Mouse (Mus musculus): Measurements from ENCODE around the gene Slc25a45. TPM values are rescaled to one million over a fixed set of nuclear protein-coding genes. Genes with fewer than 3 reads are reported as not detected.

The Slc25a45 gene
- polyA plus RNA-seq, 1 experiment = 2.3 TPM

GRCm38 (mm10) chr19:5922119-5922942, 44.7 kb downstream of the Slc25a45 start:
- Histone ChIP-seq H3K27ac (replicated peaks; ENCODE audit: low read depth, low read length) (peak overlapping the region; percentile 81), H3K4me3 (ENCODE audit: insufficient read depth, low read depth, low read length) (peak overlapping the region; percentile 76), H3K4me1 (ENCODE audit: control insufficient read depth, insufficient read depth, insufficient read length, low read length) (peaks cover 8% of the 10 kb centered on the region)

GRCm38 (mm10) chr19:5922963-5923362, 45.4 kb downstream of the Slc25a45 start:
- H3K4me1 ChIP-seq (ENCODE audit: control insufficient read depth, insufficient read depth, insufficient read length, low read length) = peaks cover 11% of the 10 kb centered on the region
- H3K4me3 ChIP-seq (ENCODE audit: insufficient read depth, low read depth, low read length) = peak overlapping the region; percentile 76
- peak overlapping the region; percentile 81; the same call in 1 of the 2 replicates for H3K27ac ChIP-seq (replicated peaks; ENCODE audit: low read depth, low read length)

GRCm38 (mm10) chr19:5923990-5924712, 46.5 kb downstream of the Slc25a45 start:
- Histone ChIP-seq H3K27ac (replicated peaks; ENCODE audit: low read depth, low read length) (peak overlapping the region; percentile 87), H3K4me3 (ENCODE audit: insufficient read depth, low read depth, low read length) (peak overlapping the region; percentile 76), H3K4me1 (ENCODE audit: control insufficient read depth, insufficient read depth, insufficient read length, low read length) (peaks cover 18% of the 10 kb centered on the region)

- Histone ChIP-seq H3K27ac (replicated peaks; ENCODE audit: low read depth, low read length) (peak within 1 kb of the TSS; percentile 89), H3K4me1 (ENCODE audit: control insufficient read depth, insufficient read depth, insufficient read length, low read length) (peaks cover 21% of the 10 kb centered on the region), H3K4me3 (ENCODE audit: insufficient read depth, low read depth, low read length) (peak within 1 kb of the TSS; percentile 76)
These were observed 47.1 kb downstream of the Slc25a45 start, which contains the start of gene Cdc42ep2 for GRCm38 (mm10) chr19:5924713-5925093. Gene Cdc42ep2 (minus strand): TSS chr19:5924816.

GRCm38 (mm10) chr19:5925311-5925855, 47.8 kb downstream of the Slc25a45 start:
- Histone ChIP-seq H3K4me3 (ENCODE audit: insufficient read depth, low read depth, low read length) (peak overlapping the region; percentile 60), H3K27ac (replicated peaks; ENCODE audit: low read depth, low read length) (peak overlapping the region; percentile 89), H3K4me1 (ENCODE audit: control insufficient read depth, insufficient read depth, insufficient read length, low read length) (peaks cover 21% of the 10 kb centered on the region)

GRCm38 (mm10) chr19:5927026-5927425, 49.4 kb downstream of the Slc25a45 start:
- Histone ChIP-seq H3K27ac (replicated peaks; ENCODE audit: low read depth, low read length) (peak overlapping the region; percentile 59), H3K4me1 (ENCODE audit: control insufficient read depth, insufficient read depth, insufficient read length, low read length) (peaks cover 28% of the 10 kb centered on the region), H3K4me3 (ENCODE audit: insufficient read depth, low read depth, low read length) (no peak overlapping the region)

GRCm38 (mm10) chr19:5927532-5927931, 49.9 kb downstream of the Slc25a45 start:
- H3K4me1 ChIP-seq (ENCODE audit: control insufficient read depth, insufficient read depth, insufficient read length, low read length) = peaks cover 28% of the 10 kb centered on the region
- H3K4me3 ChIP-seq (ENCODE audit: insufficient read depth, low read depth, low read length) = no peak overlapping the region
- H3K27ac ChIP-seq (replicated peaks; ENCODE audit: low read depth, low read length) = peak overlapping the region; percentile 59

GRCm38 (mm10) chr19:5928104-5928503, 50.5 kb downstream of the Slc25a45 start:
- Histone ChIP-seq H3K4me1 (ENCODE audit: control insufficient read depth, insufficient read depth, insufficient read length, low read length) (peaks cover 28% of the 10 kb centered on the region), H3K27ac (replicated peaks; ENCODE audit: low read depth, low read length) (no peak overlapping the region), H3K4me3 (ENCODE audit: insufficient read depth, low read depth, low read length) (no peak overlapping the region)

- Histone ChIP-seq H3K4me1 (ENCODE audit: control insufficient read depth, insufficient read depth, insufficient read length, low read length) (peaks cover 28% of the 10 kb centered on the region), H3K27ac (replicated peaks; ENCODE audit: low read depth, low read length) (peak overlapping the region; percentile 26; the same call in 1 of the 2 replicates), H3K4me3 (ENCODE audit: insufficient read depth, low read depth, low read length) (no peak overlapping the region)
These were observed 50.9 kb downstream of the Slc25a45 start for GRCm38 (mm10) chr19:5928546-5928945.

GRCm38 (mm10) chr19:5929634-5930596, 52.3 kb downstream of the Slc25a45 start:
- no peak overlapping the region for H3K4me3 ChIP-seq (ENCODE audit: insufficient read depth, low read depth, low read length)

GRCm38 (mm10) chr19:5935266-5935665, 57.7 kb downstream of the Slc25a45 start:
- Histone ChIP-seq H3K4me3 (ENCODE audit: insufficient read depth, low read depth, low read length) (no peak overlapping the region), H3K4me1 (ENCODE audit: control insufficient read depth, insufficient read depth, insufficient read length, low read length) (peaks cover 38% of the 10 kb centered on the region), H3K27ac (replicated peaks; ENCODE audit: low read depth, low read length) (peak overlapping the region; percentile 73)

More at GRCm38 (mm10) chr19:5929634-5930596, 52.3 kb downstream of the Slc25a45 start:
- peaks cover 30% of the 10 kb centered on the region for H3K4me1 ChIP-seq (ENCODE audit: control insufficient read depth, insufficient read depth, insufficient read length, low read length)
- H3K27ac ChIP-seq (replicated peaks; ENCODE audit: low read depth, low read length) = peak overlapping the region; percentile 97
